Mouse (Mus musculus) G1E (cell line): ENCODE data around the gene Arpc5l. TPM values are rescaled to one million over a fixed set of nuclear protein-coding genes. Genes with fewer than 3 reads are reported as not detected.

Experiments
- ATAC-seq: 2 replicates; pipeline ENCODE4 v1.8.0; 2016; ENCODE audit warnings: mild to moderate bottlenecking; ENCODE audit not compliant: insufficient number of reproducible peaks, poor library complexity, low FRiP score, severe bottlenecking; ENCODE audit errors: extremely low read depth
- DNase-seq: peaks from one replicate; pipeline ENCODE4 v3.0.0; 2012; ENCODE audit warnings: low spot score
- H3K27me3 ChIP-seq: 2 replicates; pipeline ENCODE4 v1.6.1; 2012; ENCODE audit warnings: mild to moderate bottlenecking, low read length, inconsistent platforms; ENCODE audit not compliant: insufficient read depth
- H3K36me3 ChIP-seq: replicated peaks from 2 replicates; pipeline ENCODE3; 2012; ENCODE audit warnings: mild to moderate bottlenecking, inconsistent platforms
- H3K4me1 ChIP-seq: 2 replicates; pipeline ENCODE4 v1.6.1; 2012; ENCODE audit warnings: low read depth, low read length, inconsistent platforms, mixed read lengths; ENCODE audit not compliant: insufficient read depth
- H3K4me3 ChIP-seq: 2 replicates; pipeline ENCODE4 v1.5.1; 2012; ENCODE audit warnings: low read depth, mild to moderate bottlenecking, inconsistent platforms, low read length, moderate library complexity, mixed read lengths
- H3K9me3 ChIP-seq: replicated peaks from 2 replicates; pipeline ENCODE4 v1.6.1; 2012; ENCODE audit warnings: inconsistent platforms
- CTCF ChIP-seq: IDR thresholded peaks from 2 replicates; pipeline ENCODE4 v1.5.1; 2012; ENCODE audit warnings: low read depth, low read length, inconsistent platforms, mixed read lengths
- GATA1 ChIP-seq: IDR thresholded peaks from 2 replicates; pipeline ENCODE4 v1.6.1; 2012; ENCODE audit warnings: borderline replicate concordance, low read length, inconsistent platforms, mixed read lengths
- GATA2 ChIP-seq: IDR thresholded peaks from 2 replicates; pipeline ENCODE4 v1.6.1; 2012; ENCODE audit warnings: low read depth, low read length, inconsistent platforms, borderline replicate concordance
- POLR2AphosphoS5 ChIP-seq: IDR thresholded peaks from 2 replicates; pipeline ENCODE4 v1.6.1; 2012; ENCODE audit warnings: low read depth, low read length, inconsistent platforms; ENCODE audit not compliant: insufficient replicate concordance
- TAL1 ChIP-seq: conservative IDR thresholded peaks from 2 replicates; pipeline ENCODE4 v1.6.1; 2012; ENCODE audit warnings: low read depth, low read length, inconsistent platforms, mixed read lengths
- polyA plus RNA-seq: library from polyadenylated mRNA; stranded (reverse); fragments of >175 nt; gene quantifications from 2 replicates; pipeline ENCODE4 v1.2.3, GENCODE M21; 2012
- total RNA-seq, 2 experiments: library from RNA; stranded (forward) in 1 of 2; stranded (reverse) in 1 of 2; fragments of 200-1000 nt in 1 of 2; fragments of >200 nt in 1 of 2; fragmentation: Nextera tagmentation in 1 of 2; gene quantifications; 2 replicates each; pipeline ENCODE4 v1.2.3; 2014 to 2017

Gene Arpc5l
- total and polyA plus RNA-seq, 3 experiments = 34.3 to 71.6 (median 59.8) TPM

DNA sequence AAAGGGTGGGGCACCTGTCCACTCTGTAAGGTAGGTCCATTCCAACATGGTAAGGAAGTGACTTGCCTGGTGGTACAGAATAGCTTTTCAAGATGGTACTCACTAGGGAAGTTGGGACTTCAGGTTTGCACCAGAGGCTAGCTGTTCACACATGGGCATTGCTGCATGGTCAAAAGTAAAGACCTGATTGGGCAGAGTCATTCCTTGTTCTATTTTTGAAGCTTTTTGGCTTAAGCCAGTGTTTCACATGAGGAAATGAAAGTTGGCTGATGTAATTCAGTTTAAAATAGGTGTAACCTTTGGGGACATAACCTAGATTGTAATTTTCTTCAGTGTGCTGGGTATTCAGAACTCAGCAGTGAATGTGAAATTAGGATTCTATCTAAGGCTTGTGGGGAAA is 6.1 kb downstream of the Arpc5l start:
- Histone ChIP-seq H3K4me1 (peaks cover 41% of the 10 kb centered on the region), H3K4me3 (no peak overlapping the region), H3K27me3 (no peaks in the 10 kb centered on the region), H3K9me3 (no peaks in the 10 kb centered on the region), H3K36me3 (peaks cover 69% of the 10 kb centered on the region)
- TF ChIP-seq TAL1 (no peak), GATA1 (no peak), POLR2AphosphoS5 (no peak), GATA2 (no peak), CTCF (no peak)
- DNase-seq (no peak), ATAC-seq (no peak)

DNA sequence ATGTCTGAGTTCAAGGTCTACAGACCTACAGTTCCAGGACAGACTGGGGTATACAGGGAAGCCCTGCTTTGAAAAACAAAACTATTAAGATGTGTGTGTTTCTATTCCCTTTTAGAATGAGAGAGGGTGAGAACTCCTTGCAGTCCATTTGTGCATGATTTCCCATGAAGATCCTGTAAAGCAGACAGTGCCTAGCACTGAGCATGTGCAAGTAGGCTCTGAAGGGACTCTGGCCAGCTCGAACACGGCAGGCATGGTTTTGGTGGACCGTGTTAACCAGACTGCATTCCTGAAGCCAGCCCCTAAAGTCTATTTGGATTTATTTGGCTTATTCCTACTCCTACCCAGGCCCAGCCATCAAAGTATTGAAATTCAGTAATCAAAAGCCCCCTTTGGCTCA is 6.8 kb downstream of the Arpc5l start:
- TF ChIP-seq CTCF = no peak
- TF ChIP-seq TAL1 = no peak
- no peak for TF ChIP-seq GATA2
- TF ChIP-seq GATA1 = no peak
- TF ChIP-seq POLR2AphosphoS5 = no peak
- peaks cover 35% of the 10 kb centered on the region for H3K4me1 ChIP-seq
- ATAC-seq (no peak), DNase-seq (no peak)
- no peak overlapping the region for H3K4me3 ChIP-seq
- no peaks in the 10 kb centered on the region for H3K27me3 ChIP-seq
- H3K36me3 ChIP-seq = peaks cover 75% of the 10 kb centered on the region
- no peaks in the 10 kb centered on the region for H3K9me3 ChIP-seq

DNA sequence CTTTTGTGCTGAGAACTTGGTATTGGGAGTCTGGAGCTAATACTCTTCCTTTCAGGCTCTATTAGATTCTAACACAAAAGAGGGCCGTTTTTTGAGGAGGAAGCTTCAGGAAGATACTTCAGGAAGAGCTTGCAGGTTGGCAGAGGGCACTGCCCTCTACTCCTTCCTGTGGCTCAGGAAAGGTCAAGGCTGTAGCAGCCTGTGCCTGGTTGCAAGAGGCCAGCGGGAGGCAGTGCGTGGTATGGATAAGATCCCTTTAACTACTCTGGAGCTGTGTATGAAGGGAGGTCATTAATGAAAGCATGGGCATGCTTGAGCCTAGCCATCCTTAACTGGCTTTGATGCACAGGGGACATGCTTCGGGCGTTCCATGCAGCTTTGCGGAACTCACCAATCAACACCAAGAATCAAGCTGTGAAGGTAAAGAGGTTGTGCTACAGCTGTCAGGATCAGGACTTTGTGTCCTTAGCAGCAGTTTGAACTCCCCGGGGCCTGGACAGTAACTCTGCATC is 7.7 kb downstream of the Arpc5l start:
- no peaks in the 10 kb centered on the region for H3K9me3 ChIP-seq
- peaks cover 84% of the 10 kb centered on the region for H3K36me3 ChIP-seq
- TF ChIP-seq POLR2AphosphoS5 (no peak), GATA1 (no peak), GATA2 (no peak), TAL1 (no peak), CTCF (no peak)
- no peak for ATAC-seq
- no peak overlapping the region for H3K4me3 ChIP-seq
- no peaks in the 10 kb centered on the region for H3K27me3 ChIP-seq
- no peak for DNase-seq
- H3K4me1 ChIP-seq = peaks cover 32% of the 10 kb centered on the region

DNA sequence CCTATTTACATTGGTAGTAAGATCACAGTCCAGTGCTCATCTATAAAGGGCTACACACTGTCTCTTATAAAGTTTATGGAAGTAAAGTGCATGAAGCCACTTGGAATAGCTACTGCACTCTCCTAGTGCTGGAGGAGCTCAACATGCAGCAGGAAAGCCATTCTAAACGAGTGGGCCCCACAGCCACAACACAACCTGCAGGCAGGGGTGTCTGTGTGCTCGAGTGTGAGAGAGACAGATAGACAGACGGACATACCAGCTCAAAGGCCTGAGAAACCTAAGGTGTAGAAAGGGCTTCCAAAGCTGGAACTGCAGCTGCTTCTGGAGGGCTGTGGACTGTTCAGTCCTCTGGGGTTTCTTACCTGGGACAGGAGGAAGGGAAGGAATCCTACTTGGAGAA is 11.4 kb downstream of the Arpc5l start:
- TF ChIP-seq GATA2 = no peak
- no peak for TF ChIP-seq CTCF
- TF ChIP-seq POLR2AphosphoS5 = no peak
- TF ChIP-seq TAL1 = no peak
- no peak for TF ChIP-seq GATA1
- Histone ChIP-seq H3K4me3 (no peak overlapping the region), H3K4me1 (peaks cover 7% of the 10 kb centered on the region), H3K9me3 (no peaks in the 10 kb centered on the region), H3K36me3 (peaks cover 94% of the 10 kb centered on the region), H3K27me3 (no peaks in the 10 kb centered on the region)
- no peak for ATAC-seq
- no peak for DNase-seq

DNA sequence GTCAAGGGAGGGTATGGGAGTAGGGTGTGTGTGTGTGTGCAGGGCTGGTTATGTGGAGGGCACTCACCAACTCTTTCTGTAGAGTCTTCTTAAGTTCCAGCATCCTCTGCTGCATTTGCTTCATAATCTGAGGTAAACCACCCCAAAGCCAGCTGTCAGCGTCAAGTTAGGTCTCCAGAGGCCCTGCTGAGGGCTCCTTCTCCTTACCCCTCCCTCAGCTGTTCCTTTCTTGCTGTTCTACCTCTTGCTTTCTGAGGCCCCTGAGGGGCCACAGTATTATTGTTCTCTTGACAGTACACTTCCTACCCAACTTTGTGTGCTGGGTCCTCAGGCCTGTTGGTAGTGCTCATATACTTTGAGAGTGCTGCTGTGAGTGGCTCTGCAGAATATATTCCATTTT is 14.9 kb downstream of the Arpc5l start:
- Histone ChIP-seq H3K27me3 (no peaks in the 10 kb centered on the region), H3K4me1 (no peaks in the 10 kb centered on the region), H3K9me3 (no peaks in the 10 kb centered on the region), H3K36me3 (peaks cover 90% of the 10 kb centered on the region), H3K4me3 (no peak overlapping the region)
- TF ChIP-seq GATA1 = no peak
- TF ChIP-seq GATA2 = no peak
- TF ChIP-seq CTCF = no peak
- TF ChIP-seq POLR2AphosphoS5 = no peak
- TF ChIP-seq TAL1 = no peak
- ATAC-seq = no peak
- DNase-seq = no peak

DNA sequence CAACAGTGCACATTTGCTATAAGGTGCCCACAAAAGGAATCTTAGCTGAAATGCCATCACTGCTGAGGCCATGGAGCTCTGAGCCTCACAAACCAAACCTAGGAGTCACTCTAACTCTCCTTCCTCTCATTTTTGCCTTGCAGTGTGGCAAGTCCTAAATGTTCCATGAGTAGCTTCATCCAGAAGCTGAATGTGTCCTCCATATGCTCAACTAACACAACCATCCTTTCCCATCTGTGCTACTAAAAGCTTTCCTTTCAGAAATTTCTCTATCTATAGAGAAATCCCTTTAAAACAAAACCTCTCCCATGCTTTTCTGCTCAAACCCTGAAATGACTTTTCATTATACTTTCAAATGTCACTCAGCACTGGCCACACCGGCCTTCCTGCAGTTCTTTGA is 26.5 kb downstream of the Arpc5l start:
- no peaks in the 10 kb centered on the region for H3K27me3 ChIP-seq
- ATAC-seq (no peak), DNase-seq (no peak)
- no peaks in the 10 kb centered on the region for H3K9me3 ChIP-seq
- H3K36me3 ChIP-seq = peaks cover 79% of the 10 kb centered on the region
- peaks cover 5% of the 10 kb centered on the region; the same call in 1 of the 2 replicates for H3K4me1 ChIP-seq
- no peak for TF ChIP-seq TAL1
- TF ChIP-seq CTCF = no peak
- TF ChIP-seq POLR2AphosphoS5 = no peak
- no peak for TF ChIP-seq GATA2
- TF ChIP-seq GATA1 = no peak
- H3K4me3 ChIP-seq = no peak overlapping the region

DNA sequence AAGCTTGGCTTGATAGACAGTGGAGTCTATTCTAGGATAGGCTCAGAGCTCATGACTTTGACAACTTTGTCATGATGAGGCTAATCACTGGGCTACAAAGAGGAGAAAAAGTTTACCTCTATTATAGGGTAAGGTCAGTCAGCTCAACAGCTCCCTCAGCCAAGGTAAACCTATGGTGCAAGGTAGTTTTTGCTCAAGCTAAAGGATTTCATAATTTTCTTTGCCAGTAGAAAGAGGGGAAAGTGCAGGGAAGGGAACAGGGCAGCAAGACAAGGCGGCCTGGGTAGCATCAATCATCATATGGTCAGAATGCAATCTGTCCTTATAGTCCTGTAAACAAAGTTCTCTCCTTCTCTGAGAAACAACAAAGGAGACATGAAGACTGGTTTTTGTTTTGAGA is 35.1 kb downstream of the Arpc5l start:
- Histone ChIP-seq H3K4me3 (no peak overlapping the region), H3K4me1 (peaks cover 3% of the 10 kb centered on the region), H3K27me3 (no peaks in the 10 kb centered on the region), H3K36me3 (peaks cover 75% of the 10 kb centered on the region), H3K9me3 (no peaks in the 10 kb centered on the region)
- TF ChIP-seq POLR2AphosphoS5 (no peak), CTCF (no peak)
- DNase-seq (no peak), ATAC-seq (no peak)
